Mouse (Mus musculus): Measurements from ENCODE around the gene Ndufb8. TPM values are rescaled to one million over a fixed set of nuclear protein-coding genes. Genes with fewer than 3 reads are reported as not detected.

Gene Ndufb8
- total and polyA plus RNA-seq, 3 experiments: 592 to 1,203 (median 725) TPM

DNA sequence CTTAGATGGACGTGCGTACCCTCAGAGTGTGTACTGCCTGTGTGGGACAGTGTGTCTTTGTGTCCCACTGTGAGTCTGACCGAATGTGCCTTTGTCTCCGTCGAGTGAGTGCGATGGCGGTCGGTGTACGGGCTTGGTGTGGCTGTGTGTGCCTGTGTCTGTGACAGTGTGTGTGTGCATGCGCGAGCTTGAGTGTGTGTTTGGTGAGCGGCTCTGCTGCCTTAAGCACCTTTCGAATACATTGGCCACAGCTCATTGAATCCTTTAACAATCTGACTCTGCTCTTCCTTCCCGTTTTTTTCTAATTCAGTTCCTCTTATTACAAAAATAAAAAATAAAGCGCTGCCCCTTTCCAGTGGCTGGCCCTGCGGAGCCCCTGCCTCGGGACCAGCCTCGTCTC, 35.8 kb upstream of the Ndufb8 start:
- Histone ChIP-seq H3K9me3 (replicated peaks; ENCODE audit: insufficient read depth, low read length) (no peaks in the 10 kb centered on the region), H3K9ac (ENCODE audit: control insufficient read depth, low read depth, low read length, poor library complexity, severe bottlenecking) (no peak overlapping the region), H3K4me3 (ENCODE audit: control insufficient read depth in 1 of 2, insufficient read depth in 1 of 2, low read depth in 2 of 2, low read length in 2 of 2) (no peak overlapping the region), H3K27me3 (ENCODE audit: control insufficient read depth in 1 of 2, insufficient read depth in 2 of 2, low read length in 2 of 2) (no peaks in the 10 kb centered on the region; a peak in 2 of 4 replicates), H3K79me2 (ENCODE audit: control insufficient read depth, insufficient read depth, low read length, poor library complexity) (no peaks in the 10 kb centered on the region), H3K27ac (ENCODE audit: control insufficient read depth, low read depth, low read length) (no peak overlapping the region), H3K4me1 (ENCODE audit: control insufficient read depth in 1 of 2, insufficient read depth in 2 of 2, low read length in 2 of 2) (no peaks in the 10 kb centered on the region), H3K36me3 (ENCODE audit: control insufficient read depth in 1 of 2, insufficient read depth in 2 of 2, low read length in 2 of 2) (no peaks in the 10 kb centered on the region)
- DNase-seq (ENCODE audit: low read depth, low spot score): no peak
- TF ChIP-seq SIN3A (IDR thresholded peaks at IDR 0.05; ENCODE audit: low read length): no peak
- no peak for TF ChIP-seq MAFK (IDR thresholded peaks at IDR 0.05; ENCODE audit: borderline replicate concordance, low read depth, low read length)
- TF ChIP-seq MAX (IDR thresholded peaks at IDR 0.05; ENCODE audit: low read length): no peak
- no peak for TF ChIP-seq USF2 (IDR thresholded peaks at IDR 0.05; ENCODE audit: borderline replicate concordance in 1 of 2, insufficient read depth in 1 of 2, low read depth in 1 of 2, low read length in 2 of 2)
- TF ChIP-seq ETS1 (IDR thresholded peaks at IDR 0.05; ENCODE audit: low read depth, low read length): no peak
- no peak for TF ChIP-seq POLR2AphosphoS5 (IDR thresholded peaks at IDR 0.05; ENCODE audit: borderline replicate concordance, low read depth, low read length)
- no peak for TF ChIP-seq RAD21 (IDR thresholded peaks at IDR 0.05; ENCODE audit: low read depth, low read length)
- TF ChIP-seq CTCF (IDR thresholded peaks at IDR 0.05 in 2 of 3, conservative IDR thresholded peaks at IDR 0.05 in 1 of 3; ENCODE audit: control insufficient read depth in 1 of 3, insufficient read depth in 1 of 3, low read depth in 2 of 3, low read length in 3 of 3, poor library complexity in 1 of 3, severe bottlenecking in 1 of 3): no peak
- TF ChIP-seq HCFC1 (IDR thresholded peaks at IDR 0.05; ENCODE audit: low read depth, low read length): no peak
- TF ChIP-seq MAZ (IDR thresholded peaks at IDR 0.05; ENCODE audit: low read depth, low read length): no peak
- TF ChIP-seq MYC (IDR thresholded peaks at IDR 0.05; ENCODE audit: low read depth, low read length): no peak
- TF ChIP-seq BHLHE40 (IDR thresholded peaks at IDR 0.05; ENCODE audit: borderline replicate concordance, low read depth, low read length): no peak
- no peak for TF ChIP-seq ZNF384 (IDR thresholded peaks at IDR 0.05; ENCODE audit: low read depth, low read length)
- TF ChIP-seq TBP (IDR thresholded peaks at IDR 0.05; ENCODE audit: low read depth, low read length): no peak

DNA sequence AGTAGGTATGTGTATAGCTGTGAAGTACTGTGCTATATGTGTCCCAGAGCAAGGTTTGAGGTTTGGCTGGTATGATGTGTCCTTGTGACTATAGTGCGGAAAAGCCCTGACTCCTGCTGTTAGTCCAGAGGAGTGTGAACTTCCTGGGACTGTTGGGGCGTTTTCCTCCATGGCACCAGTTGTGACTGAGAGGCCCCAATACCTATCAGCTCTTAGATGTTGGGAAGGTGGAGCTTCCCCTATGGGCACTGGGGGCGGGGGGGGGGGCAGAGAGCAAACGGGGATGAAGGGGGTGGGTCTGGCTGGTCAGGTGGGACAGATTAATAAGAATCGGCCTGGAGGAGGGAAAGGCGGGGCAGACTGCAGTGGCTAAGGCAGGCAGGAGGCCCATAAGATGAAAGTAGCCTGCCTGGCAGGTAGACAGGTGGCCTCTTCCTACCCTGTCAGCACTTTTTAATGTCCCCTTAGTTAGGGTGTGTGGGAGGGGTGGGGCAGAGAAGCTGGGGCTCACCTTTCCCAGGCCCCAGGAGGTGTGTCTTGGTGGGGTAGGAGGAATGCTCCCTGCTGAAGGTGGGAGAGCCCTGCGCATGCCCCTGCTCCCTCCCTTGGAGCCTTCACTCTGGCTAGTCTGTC, 34.5 kb upstream of the Ndufb8 start:
- Histone ChIP-seq H3K9ac (ENCODE audit: control insufficient read depth, low read depth, low read length, poor library complexity, severe bottlenecking) (no peak overlapping the region), H3K27me3 (ENCODE audit: control insufficient read depth in 1 of 2, insufficient read depth in 2 of 2, low read length in 2 of 2) (no peaks in the 10 kb centered on the region; a peak in 2 of 4 replicates), H3K79me2 (ENCODE audit: control insufficient read depth, insufficient read depth, low read length, poor library complexity) (no peaks in the 10 kb centered on the region), H3K4me3 (ENCODE audit: control insufficient read depth in 1 of 2, insufficient read depth in 1 of 2, low read depth in 2 of 2, low read length in 2 of 2) (no peak overlapping the region), H3K27ac (ENCODE audit: control insufficient read depth, low read depth, low read length) (no peak overlapping the region), H3K4me1 (ENCODE audit: control insufficient read depth in 1 of 2, insufficient read depth in 2 of 2, low read length in 2 of 2) (no peaks in the 10 kb centered on the region), H3K9me3 (replicated peaks; ENCODE audit: insufficient read depth, low read length) (no peaks in the 10 kb centered on the region), H3K36me3 (ENCODE audit: control insufficient read depth in 1 of 2, insufficient read depth in 2 of 2, low read length in 2 of 2) (no peaks in the 10 kb centered on the region)
- no peak for DNase-seq (ENCODE audit: low read depth, low spot score)
- no peak for TF ChIP-seq RCOR1 (IDR thresholded peaks at IDR 0.05; ENCODE audit: low read depth, low read length)
- no peak for TF ChIP-seq ZC3H11A (IDR thresholded peaks at IDR 0.05; ENCODE audit: low read depth, low read length)
- no peak for TF ChIP-seq MEF2A (IDR thresholded peaks at IDR 0.05; ENCODE audit: extremely low read depth, insufficient replicate concordance, low read depth, low read length, poor library complexity, severe bottlenecking)
- no peak for TF ChIP-seq TBP (IDR thresholded peaks at IDR 0.05; ENCODE audit: low read depth, low read length)
- no peak for TF ChIP-seq TCF12 (IDR thresholded peaks at IDR 0.05; ENCODE audit: low read depth, low read length)
- no peak for TF ChIP-seq MAZ (IDR thresholded peaks at IDR 0.05; ENCODE audit: low read depth, low read length)
- no peak for TF ChIP-seq MYC (IDR thresholded peaks at IDR 0.05; ENCODE audit: low read depth, low read length)
- TF ChIP-seq ZNF384 (IDR thresholded peaks at IDR 0.05; ENCODE audit: low read depth, low read length): no peak
- TF ChIP-seq UBTF (IDR thresholded peaks at IDR 0.05; ENCODE audit: borderline replicate concordance, insufficient read depth, low read depth, low read length): no peak
- no peak for TF ChIP-seq ZMIZ1 (IDR thresholded peaks at IDR 0.05; ENCODE audit: low read depth, low read length)

Measured in MEL (cell line).